Mouse (Mus musculus) mammary gland, adult 2 months (tissue): Measurements from ENCODE around the gene Nudt16l1. TPM values are rescaled to one million over a fixed set of nuclear protein-coding genes. Genes with fewer than 3 reads are reported as not detected.

Experiments used
- polyA plus RNA-seq: library from polyadenylated mRNA; depleted of rRNA; stranded (reverse); fragments of >200 nt; gene quantifications from 2 replicates; pipeline ENCODE4 v1.2.3, GENCODE M21; 2012; ENCODE audit warnings: low replicate concordance; rRNA removed

Gene Nudt16l1
- polyA plus RNA-seq, result 104 and 109 TPM in 2 replicates

GRCm38 (mm10) chr16:4938461-4938860, at the start of gene Nudt16l1:
Gene Nudt16l1, plus strand, starts transcription at chr16:4938761.

GRCm38 (mm10) chr16:4963797-4964709, 25.5 kb downstream of the Nudt16l1 start, which contains the start of gene Anks3:
Gene Anks3, minus strand, starts transcription at chr16:4964205.

Other genes with a start within 250 kb of the Nudt16l1 start
- gene Nmral1, start 219.4 kb upstream of the Nudt16l1 start, polyA plus RNA-seq, result 5.5 and 7.7 TPM in 2 replicates
- gene Hmox2, start 212.4 kb upstream of the Nudt16l1 start, polyA plus RNA-seq, result 25.1 and 44.8 TPM in 2 replicates
- gene Cdip1, start 148.5 kb upstream of the Nudt16l1 start, polyA plus RNA-seq, result 130 and 138 TPM in 2 replicates
- gene 4930562C15Rik, start 103.3 kb upstream of the Nudt16l1 start, polyA plus RNA-seq, result 0.13 TPM in 1 of 2 replicates, not detected in the other
- gene Ubald1, start 58.4 kb upstream of the Nudt16l1 start, polyA plus RNA-seq, result 44.3 and 89.8 TPM in 2 replicates
- gene Mgrn1, start 52.5 kb upstream of the Nudt16l1 start, polyA plus RNA-seq, result 141 and 173 TPM in 2 replicates
- gene Anks3, start 25.4 kb downstream of the Nudt16l1 start, polyA plus RNA-seq, result 49.7 and 51.0 TPM in 2 replicates
- not detected in 2 replicates for gene Sept12, start 59.1 kb downstream of the Nudt16l1 start, polyA plus RNA-seq
- 19.8 and 26.5 TPM in 2 replicates for gene Smim22, start 68.5 kb downstream of the Nudt16l1 start, polyA plus RNA-seq
- 134 and 212 TPM in 2 replicates for gene Rogdi, start 74.8 kb downstream of the Nudt16l1 start, polyA plus RNA-seq
- 51.4 and 80.5 TPM in 2 replicates for gene Glyr1, start 111.1 kb downstream of the Nudt16l1 start, polyA plus RNA-seq
- 32.7 and 45.9 TPM in 2 replicates for gene Ubn1, start 111.3 kb downstream of the Nudt16l1 start, polyA plus RNA-seq
- 2.0 and 3.6 TPM in 2 replicates for gene Ppl, start 193.7 kb downstream of the Nudt16l1 start, polyA plus RNA-seq
- 0.26 and 8.9 TPM in 2 replicates for gene Sec14l5, start 208.3 kb downstream of the Nudt16l1 start, polyA plus RNA-seq